Mouse (Mus musculus) embryonic facial prominence, embryonic 14.5 days (tissue): ENCODE measurements at regions not wholly inside any gene's neighbourhood (a gene's known extent, or its start where the extent isn't known, plus 50 kb on each side); places are given as distances from the start of the nearest gene placed in this dataset.

Experiments
- ATAC-seq: fragments of 200-750 bp; cut with Nextera tagmentation; 2 replicates; pipeline ENCODE4 v1.8.0; 2017; ENCODE audit warnings: low read depth, moderate number of reproducible peaks, moderate TSS enrichment
- DNase-seq: peaks from one replicate; pipeline ENCODE4 v3.0.0-alpha.2; 2015; ENCODE audit warnings: low spot score
- H3K27ac ChIP-seq: fragments of 300-500 bp; sonication (generic); replicated peaks from 2 replicates; pipeline ENCODE4 v1.5.1; 2014; ENCODE audit warnings: low read depth, mild to moderate bottlenecking, low read length, moderate library complexity
- H3K27me3 ChIP-seq: fragments of 300-500 bp; sonication (generic); replicated peaks from 2 replicates; pipeline ENCODE4 v1.6.1; 2014; ENCODE audit warnings: low read length; ENCODE audit not compliant: control insufficient read depth, insufficient read depth
- H3K36me3 ChIP-seq: fragments of 300-500 bp; sonication (generic); 2 replicates; pipeline ENCODE4 v1.6.1; 2014; ENCODE audit warnings: low read length, mixed read lengths; ENCODE audit not compliant: control insufficient read depth, insufficient read depth
- H3K4me1 ChIP-seq: fragments of 300-500 bp; sonication (generic); 2 replicates; pipeline ENCODE4 v1.6.1; 2014; ENCODE audit warnings: antibody characterized with exemption, low read length; ENCODE audit not compliant: control insufficient read depth, insufficient read depth
- H3K4me2 ChIP-seq: fragments of 300-500 bp; sonication (generic); 2 replicates; pipeline ENCODE4 v1.6.1; 2014; ENCODE audit warnings: low read depth, mild to moderate bottlenecking, low read length, moderate library complexity, mixed read lengths
- H3K4me3 ChIP-seq: fragments of 300-500 bp; sonication (generic); 2 replicates; pipeline ENCODE4 v1.5.1; 2014; ENCODE audit warnings: low read depth, mild to moderate bottlenecking, low read length
- H3K9ac ChIP-seq: fragments of 300-500 bp; sonication (generic); 2 replicates; pipeline ENCODE4 v1.6.1; 2014; ENCODE audit warnings: low read depth, mild to moderate bottlenecking, low read length, moderate library complexity, mixed read lengths
- H3K9me3 ChIP-seq: fragments of 300-500 bp; sonication (generic); 2 replicates; pipeline ENCODE4 v1.6.1; 2016; ENCODE audit warnings: low read length; ENCODE audit not compliant: control insufficient read depth
- WGBS: fragments of 180-500 bp; shearing (Covaris S2); extraction: QIAGEN DNeasy Blood & Tissue Kit; methylation state at CpG from one replicate; pipeline ENCODE4 v1.1.7; 2014; 5-methylcytosine and 5-hydroxymethylcytosine counted together

DNA sequence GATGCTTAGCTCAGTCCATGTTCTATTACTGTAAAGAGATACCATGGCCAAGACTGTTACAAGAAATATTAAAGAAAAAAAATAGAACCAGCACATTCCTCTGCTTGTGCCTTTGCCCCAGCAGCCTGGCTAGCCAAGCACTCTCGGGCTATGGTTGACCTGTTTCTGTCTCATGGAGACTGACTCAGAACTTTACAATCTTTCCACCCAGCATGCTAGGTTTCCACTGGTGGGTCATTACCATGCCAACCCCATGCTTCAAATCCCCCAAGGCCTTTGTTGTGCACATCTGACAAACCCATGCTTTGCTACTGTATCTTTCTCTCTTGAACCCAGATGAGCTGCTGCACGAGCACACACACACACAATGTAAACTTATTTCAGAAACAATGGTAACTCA is 579.3 kb upstream of the 1700015G11Rik start:
- Histone ChIP-seq H3K4me2 (no peak overlapping the region), H3K4me3 (no peak overlapping the region), H3K27ac (no peak overlapping the region), H3K36me3 (no peaks in the 10 kb centered on the region), H3K4me1 (no peaks in the 10 kb centered on the region), H3K9ac (no peak overlapping the region), H3K27me3 (no peaks in the 10 kb centered on the region), H3K9me3 (no peaks in the 10 kb centered on the region)
- 70% methylated on average over 2 of the region's 2 CpGs for WGBS
- ATAC-seq (peak; percentile 37; the same call in 1 of the 2 replicates), DNase-seq (peak; percentile 17)

DNA sequence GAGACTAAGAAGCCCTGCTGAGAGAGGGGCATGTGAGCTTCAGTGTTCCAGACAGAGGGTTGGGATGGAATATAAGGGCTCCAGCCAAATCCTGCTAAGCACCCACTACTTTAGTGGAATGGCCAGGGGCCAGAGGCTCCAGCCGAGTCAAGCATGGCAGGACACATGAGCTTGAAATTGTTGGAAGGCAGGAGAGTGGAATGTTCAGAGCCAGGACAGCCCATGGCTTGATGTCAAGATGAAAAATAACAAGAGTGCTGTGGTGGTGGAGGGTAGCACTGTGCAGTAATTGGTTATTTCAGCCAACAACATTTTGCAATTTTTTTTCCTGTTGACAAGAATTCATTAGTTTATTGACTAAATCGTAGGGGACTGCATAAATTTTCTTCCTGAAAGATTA is 567.6 kb upstream of the 1700015G11Rik start:
- no peak overlapping the region for H3K4me3 ChIP-seq
- no peak for ATAC-seq
- WGBS: 39% methylated on average over 2 of the region's 2 CpGs
- no peak overlapping the region for H3K9ac ChIP-seq
- H3K36me3 ChIP-seq: no peaks in the 10 kb centered on the region
- H3K27me3 ChIP-seq: no peaks in the 10 kb centered on the region
- peak; percentile 5 for DNase-seq
- H3K27ac ChIP-seq: no peak overlapping the region
- no peak overlapping the region for H3K4me2 ChIP-seq
- no peaks in the 10 kb centered on the region for H3K4me1 ChIP-seq
- H3K9me3 ChIP-seq: no peaks in the 10 kb centered on the region
